Mouse (Mus musculus) megakaryocyte, embryonic 14.5 days (primary cell): ENCODE results near the gene Prm3.

Experiments
- FLI1 ChIP-seq: IDR thresholded peaks from 2 replicates; pipeline ENCODE4 v1.6.1; 2012; ENCODE audit warnings: low read length, inconsistent platforms, mixed read lengths
- GATA1 ChIP-seq: IDR thresholded peaks from 3 replicates; pipeline ENCODE4 v1.6.1; 2012; ENCODE audit warnings: mixed read lengths, low read length, inconsistent platforms, borderline replicate concordance

- TF ChIP-seq GATA1 (no peak), FLI1 (no peak)
Observed at GRCm38 (mm10) chr16:10788866-10789265, 1.8 kb downstream of the Prm3 start.
